Mouse (Mus musculus): ENCODE measurements at regions not wholly inside any gene's neighbourhood (a gene's known extent, or its start where the extent isn't known, plus 50 kb on each side); places are given as distances from the start of the nearest gene placed in this dataset.

DNA sequence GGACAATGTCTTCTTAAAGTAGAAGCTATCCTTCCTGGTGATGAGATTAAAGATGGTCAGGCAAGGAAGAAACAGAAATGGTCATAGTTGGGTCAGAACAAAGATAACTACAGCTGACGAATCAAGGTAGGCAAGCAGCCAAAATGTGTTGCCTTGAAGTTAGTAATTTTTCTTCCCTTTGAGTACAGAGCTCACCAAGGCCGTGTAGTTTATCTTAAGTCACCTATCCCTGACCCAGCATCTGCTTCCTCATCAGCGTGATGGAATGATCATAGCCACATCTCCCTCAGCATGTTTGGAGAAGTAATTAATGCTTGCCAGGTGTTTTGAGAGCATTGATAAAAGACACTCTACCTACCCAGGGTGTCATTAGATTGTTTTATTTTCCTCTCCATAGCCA lies 52.1 kb upstream of the Bmp2 start:
- H3K9me3 ChIP-seq = no peaks in the 10 kb centered on the region
- H3K4me3 ChIP-seq = no peak overlapping the region
- no peaks in the 10 kb centered on the region for H3K36me3 ChIP-seq
- no peaks in the 10 kb centered on the region for H3K4me1 ChIP-seq
- ATAC-seq (replicated peaks) = no peak
- no peak overlapping the region for H3K9ac ChIP-seq (replicated peaks)
- H3K4me2 ChIP-seq (replicated peaks) = no peak overlapping the region
- WGBS = 86% methylated on average over 3 of the region's 3 CpGs
- no peaks in the 10 kb centered on the region for H3K27me3 ChIP-seq
- no peak overlapping the region for H3K27ac ChIP-seq (replicated peaks)

Measured in forebrain, embryonic 15.5 days (tissue).